Mouse (Mus musculus) cerebellum, adult (tissue): ENCODE measurements around the gene Pbld2.

Experiments
- ATAC-seq: cut with Nextera tagmentation; 2 replicates; pipeline ENCODE4 v1.9.2; 2017; ENCODE audit warnings: mild to moderate bottlenecking, moderate library complexity, mixed read lengths; ENCODE audit not compliant: insufficient number of reproducible peaks, low FRiP score, low TSS enrichment

Gene Pbld2

DNA sequence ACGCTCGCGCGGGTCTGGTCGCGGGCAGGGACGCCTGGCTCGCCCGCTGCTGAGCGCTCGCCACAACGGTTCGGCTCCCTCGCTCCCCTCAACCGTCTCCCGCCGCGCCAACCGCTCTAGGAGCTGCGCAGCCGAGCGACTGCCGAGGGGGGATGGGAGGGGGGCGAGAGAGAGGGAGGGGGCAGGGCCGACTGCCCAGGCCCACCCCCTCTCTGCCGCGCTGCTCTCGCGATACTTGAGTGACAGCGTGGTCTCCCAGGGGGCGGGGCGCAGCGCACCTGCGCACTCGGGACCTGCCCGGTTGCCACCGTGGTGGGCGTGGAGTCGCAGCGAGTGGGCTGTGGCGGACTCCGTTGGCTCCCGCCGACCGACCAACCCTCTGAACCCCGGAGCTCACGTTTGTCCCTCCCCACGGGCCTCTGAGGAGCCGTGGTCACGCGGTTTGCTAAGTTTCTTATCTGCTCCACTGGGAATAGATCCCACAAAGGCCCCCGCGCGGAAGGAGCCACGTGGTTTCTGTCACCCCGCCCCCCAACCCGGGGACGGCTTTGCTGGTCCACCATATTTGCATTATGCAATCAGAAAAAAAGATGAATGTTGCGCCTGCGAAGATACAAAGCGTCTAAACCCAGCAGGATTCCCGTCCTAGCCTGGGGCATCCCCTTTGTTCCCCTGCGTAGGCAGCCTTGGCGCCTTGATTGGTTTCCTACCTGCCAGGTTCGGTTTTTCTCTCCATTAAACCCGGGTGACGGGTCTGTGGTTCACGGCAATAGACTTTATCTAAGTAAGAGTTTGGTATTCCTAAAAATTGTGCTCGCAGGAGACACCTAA, at the start of gene Pbld2, which contains the start of gene Hnrnph3:
TSS of gene Pbld2 (plus strand) at position 567 of the 831 bp plus-strand sequence.
TSS of gene Hnrnph3 (minus strand) at position 469 of the 831 bp plus-strand sequence.
- ATAC-seq = peak; percentile 84

DNA sequence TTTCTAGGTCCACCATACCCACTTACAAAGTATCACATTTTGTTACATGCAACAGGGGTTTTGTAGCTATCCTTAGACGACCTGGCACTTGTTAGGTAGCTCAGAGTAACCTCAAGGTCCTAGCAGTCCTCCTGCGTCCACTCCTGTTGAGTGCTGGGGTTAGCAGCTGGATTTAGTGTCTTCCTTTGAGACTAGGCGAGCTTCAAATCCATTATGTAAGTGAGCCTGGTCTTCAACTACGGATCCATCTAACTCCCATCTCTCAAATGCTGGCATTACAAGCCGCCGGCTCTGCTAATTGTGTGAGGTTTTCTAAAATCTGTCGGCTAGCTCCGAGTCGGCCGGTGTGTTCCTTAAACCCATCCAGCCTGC, 44.5 kb upstream of the Pbld2 start:
- ATAC-seq = peak; percentile 50

DNA sequence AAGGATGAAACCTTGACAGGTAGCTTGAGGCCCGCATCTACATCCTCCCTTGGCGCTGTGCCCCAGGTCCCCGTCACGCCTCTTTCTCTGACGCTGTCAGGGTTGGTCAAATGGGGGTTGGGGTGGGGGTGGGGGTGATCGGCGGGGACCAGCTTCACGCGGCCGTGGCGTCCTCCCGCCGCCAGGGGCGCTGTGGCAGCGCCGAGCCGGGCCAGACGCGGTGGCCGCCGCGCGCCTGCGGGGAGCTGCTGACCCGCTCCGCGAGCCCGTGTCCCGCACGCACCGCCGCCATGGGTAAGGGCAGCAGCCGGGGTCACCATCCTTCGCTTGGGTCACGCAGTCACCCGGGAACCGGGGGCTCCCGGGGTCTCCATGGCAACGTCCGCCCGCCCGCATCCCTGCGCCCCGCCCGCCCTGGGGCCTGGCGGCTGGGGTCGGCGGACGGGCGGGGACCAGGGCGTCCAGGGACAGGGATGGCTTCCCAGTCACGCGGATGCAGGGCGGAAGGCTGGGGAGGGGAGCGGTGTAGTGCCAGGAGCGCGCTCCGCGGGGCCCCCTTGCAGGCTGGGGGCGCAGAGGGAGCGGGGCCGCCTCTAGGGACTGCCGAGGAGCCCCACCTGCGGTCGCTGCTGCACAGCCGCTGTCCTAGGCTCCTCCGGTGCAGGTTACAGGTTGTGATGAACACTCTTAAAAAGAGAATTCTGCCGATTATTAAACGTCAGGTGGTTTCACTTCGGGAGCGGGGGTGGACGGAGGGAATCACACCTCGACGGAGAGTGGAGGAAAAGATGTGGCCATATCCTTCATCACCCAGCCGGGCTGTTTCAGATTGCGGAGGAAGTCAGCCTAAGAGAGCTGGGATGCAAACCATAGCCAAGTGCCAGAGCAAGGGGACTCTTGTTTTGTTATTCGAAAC, 43.8 kb upstream of the Pbld2 start, which contains the start of gene Rufy2:
TSS of gene Rufy2 (plus strand) at position 185 of the 916 bp plus-strand sequence.
- peak; percentile 86 for ATAC-seq

DNA sequence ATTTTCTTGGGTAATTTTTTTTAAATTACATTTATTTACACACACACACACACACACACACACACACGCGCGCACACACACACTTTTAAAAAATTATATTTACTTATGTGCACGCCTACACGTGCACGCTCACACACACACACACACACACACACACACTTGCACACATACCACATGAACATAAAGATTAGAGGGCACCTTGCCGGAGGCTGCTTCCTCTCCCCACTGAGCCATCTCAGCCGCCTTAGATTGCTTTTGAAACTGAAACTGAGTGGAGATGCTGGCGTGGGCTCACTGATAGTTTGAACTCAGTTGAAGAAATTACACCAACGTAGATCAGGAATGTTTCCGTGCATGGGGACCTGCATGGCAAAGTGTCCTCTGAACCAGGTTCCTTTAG, 40.0 kb upstream of the Pbld2 start:
- no peak for ATAC-seq

DNA sequence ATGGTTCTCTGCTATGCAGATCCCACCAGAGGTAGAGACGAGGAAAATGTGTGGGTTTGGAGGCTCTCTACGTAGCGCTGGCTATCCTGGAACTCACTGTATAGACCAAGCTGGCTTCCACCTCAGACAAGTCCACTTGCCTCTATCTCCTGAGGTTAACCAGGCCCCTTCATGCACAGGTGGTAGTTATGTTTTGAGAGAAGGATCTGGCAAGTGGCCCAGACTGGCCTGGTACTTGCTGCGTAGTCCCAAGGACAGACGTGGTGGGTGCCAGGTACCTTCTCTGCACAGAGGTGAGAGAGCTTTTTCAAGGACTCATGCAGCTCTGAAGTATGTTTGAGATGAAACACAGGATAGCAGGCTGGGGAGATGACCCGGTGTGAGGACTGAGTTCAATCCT, 39.6 kb upstream of the Pbld2 start:
- no peak for ATAC-seq

DNA sequence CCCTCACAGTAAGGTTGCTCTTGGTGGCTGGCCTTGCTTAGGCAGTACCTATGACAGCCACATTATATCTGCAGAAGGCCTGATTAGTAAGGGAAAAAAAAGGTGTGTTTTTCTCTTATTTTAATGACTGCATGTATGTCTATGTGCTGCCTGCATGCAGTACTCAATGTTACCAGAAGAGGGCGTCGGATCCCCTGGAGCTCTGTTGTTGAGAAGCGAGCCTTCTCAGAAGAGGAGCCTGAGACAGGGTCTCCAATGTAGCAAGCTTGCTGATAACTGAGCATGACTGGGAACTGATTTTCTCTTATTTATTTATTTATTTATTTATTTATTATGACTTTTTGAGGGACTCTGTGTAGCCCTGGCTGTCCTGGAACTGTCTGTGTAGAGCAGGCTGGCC, 36.8 kb upstream of the Pbld2 start:
- no peak for ATAC-seq

DNA sequence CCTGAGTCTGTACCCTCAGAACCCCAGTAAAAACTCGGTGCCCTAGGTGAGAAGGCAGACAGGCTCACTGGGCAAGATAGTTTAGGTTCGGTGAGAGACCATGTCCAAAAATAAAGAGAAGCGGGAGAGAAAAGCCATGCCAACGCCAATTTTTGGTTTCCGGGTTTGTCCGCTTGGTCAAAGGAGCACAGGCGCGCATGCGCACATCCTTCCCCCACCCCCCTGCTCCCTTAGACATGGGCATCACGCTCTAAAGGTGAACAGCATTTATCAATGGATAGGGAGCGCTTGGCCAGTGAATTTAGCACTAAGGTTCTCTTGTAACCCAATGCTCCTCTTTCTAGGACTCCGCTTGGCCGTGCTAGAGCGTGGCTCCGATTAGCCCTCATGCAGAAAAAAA, 33.5 kb upstream of the Pbld2 start:
- ATAC-seq = no peak

DNA sequence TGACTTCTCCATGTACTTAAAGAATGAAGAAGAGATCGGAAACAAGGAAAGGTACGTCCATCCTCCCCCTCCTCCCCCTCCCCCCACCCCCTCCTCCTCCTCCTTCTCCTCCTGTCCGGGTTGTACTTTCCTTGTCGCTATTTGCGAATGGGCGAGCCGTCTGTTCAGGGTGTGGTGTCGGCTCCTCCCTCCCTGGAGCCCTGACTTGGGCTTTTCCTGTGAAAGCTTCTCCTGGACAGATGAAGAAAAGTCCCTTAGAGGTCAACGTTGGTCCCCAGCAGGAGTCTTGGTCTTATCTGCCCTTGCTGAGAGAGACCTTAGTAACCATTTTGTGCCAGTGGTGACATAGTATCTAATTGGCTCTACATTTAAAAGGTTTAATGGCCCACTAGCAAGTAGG, 30.1 kb upstream of the Pbld2 start:
- ATAC-seq = no peak

DNA sequence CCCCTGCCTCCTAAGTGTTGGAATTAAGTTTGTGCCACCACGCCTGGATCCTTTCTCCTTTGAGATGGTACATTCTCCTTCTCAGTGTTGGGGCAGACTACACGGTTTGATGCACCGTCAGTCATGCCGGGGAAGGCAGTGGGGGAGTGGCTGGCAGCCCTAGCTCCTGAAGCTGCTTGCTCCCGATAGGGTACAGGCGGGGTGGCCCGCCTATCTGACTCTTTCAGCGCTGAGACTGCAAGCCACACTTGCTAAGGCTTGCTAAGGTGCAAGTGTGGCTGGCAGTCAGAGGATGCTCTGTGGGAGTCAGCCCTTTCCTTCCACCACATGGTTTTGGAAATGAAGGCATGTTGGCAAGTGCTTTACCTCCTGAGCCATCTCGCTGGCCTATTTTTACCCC, 23.5 kb upstream of the Pbld2 start:
- ATAC-seq = no peak

DNA sequence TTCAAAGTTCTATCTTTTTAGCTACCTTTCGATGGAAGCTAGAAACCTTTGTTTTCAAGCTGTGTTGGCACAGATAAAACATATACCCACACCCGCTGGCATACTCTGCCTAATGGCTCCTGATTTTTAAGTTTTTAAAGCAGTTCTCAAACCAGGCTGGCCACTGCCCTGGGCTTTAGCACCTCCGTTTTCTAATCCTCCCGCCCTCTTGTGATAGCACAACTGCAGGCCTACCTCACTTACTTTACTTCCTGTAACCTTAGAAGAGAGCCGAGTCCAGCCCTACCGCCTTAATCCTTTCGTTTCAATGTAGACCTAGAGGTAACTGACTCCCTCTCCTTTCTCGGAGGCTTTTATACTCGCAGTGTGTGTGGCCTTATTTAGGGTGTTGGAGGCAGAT, 20.9 kb upstream of the Pbld2 start:
- no peak for ATAC-seq

DNA sequence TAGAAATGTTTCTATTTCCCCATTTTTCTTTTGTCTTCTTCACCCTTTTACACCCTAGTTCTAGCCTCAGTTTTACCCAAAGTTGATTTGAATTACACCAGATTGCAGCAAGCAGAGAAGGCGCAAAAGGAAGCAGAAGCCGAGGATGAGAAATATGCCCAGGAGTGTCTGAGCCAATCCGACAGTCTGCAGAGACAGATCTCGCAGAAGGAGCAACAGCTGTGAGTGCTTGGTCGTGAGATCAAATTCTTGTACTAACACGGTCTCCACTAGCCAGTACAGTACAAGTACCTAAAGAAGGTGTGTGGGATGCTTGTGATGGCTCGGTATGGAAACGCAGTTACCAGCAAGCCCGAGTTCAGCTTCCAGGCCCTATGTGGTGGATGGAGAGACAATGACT, 19.6 kb upstream of the Pbld2 start:
- ATAC-seq = no peak

DNA sequence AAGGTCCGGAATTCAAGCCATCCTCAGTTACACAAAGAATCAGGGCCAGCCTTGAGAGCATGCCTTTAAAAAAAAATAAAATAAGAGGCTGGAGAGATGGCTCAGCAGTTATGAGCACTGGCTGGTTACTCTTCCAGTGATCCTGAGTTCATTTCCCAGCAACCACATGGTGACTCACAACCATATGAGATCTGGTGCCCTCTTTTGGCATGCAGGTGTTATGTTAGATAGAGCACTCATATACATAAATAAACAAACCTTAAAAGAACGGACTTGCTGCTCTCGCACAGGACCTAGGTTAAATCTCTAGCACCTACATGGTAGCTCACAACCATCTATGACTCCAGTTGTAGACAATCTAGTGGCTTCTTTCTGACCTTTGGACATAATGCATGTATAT, 15.9 kb upstream of the Pbld2 start:
- ATAC-seq = no peak

DNA sequence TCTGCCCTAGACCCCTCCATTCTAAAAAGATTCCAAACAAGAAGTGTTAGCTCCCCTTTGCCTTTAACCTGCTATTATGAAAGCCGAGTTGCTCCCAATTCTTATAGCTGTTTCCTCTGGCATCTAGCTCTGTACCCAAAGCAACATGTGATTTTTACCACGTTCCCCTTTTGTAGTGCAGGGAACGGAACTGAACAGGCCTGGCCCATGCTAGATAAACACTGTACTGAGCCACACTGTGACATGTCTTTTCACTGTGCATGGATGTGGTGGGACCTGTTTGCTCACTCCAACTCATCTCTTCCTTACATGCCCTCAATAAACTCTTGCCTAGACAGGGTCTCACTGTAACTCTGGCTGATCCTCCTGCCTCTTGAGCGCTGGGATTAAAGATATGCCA, 13.8 kb upstream of the Pbld2 start:
- no peak for ATAC-seq

DNA sequence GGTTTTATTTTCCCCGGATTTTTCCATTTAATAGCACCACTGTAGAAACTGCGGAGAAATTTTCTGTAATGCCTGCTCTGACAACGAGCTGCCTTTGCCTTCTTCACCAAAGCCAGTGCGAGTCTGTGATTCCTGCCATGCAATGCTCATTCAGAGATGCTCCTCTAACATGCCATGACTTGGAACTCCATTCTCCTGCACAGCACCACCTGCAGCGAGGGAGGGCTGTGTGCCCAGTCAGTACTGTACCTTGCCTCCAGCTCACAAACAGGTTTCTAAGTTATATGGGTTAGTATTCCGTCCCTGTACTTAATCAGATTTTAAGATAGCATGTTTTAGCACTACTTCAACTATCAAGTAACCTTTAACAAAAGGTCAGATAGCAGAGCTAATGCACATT, 12.6 kb upstream of the Pbld2 start:
- peak; percentile 58 for ATAC-seq

DNA sequence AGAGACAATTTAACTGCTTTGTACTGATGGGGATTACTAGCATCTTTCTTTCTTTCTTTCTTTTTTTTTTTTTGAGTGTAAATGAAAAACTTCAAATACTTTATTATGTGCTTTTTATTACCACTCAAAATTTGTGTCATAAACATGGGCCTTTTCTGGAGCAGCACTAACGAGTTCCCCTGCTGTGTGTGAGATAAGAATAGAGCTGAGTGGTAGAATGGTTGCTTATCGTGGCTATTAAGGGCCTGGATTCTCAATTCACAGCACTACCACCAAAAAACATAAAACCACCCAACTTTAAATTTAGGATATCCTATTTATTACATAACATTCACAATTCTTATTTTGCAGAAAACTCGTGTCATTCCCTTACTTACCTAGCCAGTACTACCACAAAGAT, 10.6 kb upstream of the Pbld2 start:
- no peak for ATAC-seq

DNA sequence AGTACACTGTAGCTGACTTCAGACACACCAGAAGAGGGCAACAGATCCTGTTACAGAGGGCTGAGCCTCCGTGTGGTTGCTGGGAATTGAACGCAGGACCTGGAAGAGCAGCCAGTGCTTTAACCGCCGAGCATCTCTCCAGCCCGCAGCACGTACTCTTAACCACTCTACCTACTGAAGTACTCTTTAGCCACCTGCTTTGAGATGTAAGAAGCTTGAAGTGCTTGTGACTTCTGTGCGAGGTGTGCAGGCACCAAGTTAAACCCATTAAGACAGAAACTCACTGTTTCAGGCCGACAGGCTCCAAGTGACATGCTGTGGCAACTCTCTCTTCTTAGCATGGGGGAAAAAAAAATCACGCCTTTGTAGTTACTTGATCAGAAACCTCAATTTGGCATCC, 9.9 kb upstream of the Pbld2 start:
- no peak for ATAC-seq

DNA sequence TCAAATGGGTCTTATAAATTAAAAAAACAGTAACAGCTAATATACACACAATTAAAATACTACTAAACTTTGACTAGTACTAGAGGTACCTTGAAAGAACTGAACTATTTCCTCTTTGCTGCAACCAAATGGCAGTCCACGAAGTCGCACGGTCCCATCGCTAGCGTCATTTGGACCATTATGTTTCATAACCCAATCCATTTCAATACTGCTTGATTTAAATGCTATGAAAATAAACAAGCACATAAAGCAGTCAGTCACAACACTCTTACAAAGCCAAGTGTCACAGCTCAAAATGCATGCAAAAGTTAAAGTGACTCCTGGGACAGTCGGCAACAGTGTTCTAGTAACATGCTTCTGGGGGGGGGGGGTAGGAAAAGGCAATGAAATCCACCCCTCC, 4.8 kb upstream of the Pbld2 start:
- ATAC-seq = no peak

DNA sequence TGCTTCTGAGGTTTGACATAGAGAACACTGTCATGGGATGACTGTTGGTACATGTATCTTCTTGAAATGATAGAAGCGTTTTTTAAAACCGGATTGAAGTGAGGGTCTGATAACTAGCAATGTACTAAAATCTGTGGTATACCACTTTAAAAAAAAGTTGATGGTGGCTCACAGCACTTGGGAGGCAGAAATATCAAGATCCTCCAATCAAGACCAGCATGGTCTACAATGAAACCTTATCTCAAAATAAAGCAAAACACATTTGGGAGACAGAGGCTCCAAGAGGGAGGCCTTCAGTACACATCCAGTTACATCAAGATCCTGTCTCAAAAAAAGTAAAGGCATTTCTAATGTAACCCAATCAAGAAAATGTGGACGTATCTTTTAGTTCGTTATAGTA, 2.4 kb upstream of the Pbld2 start:
- ATAC-seq = no peak

DNA sequence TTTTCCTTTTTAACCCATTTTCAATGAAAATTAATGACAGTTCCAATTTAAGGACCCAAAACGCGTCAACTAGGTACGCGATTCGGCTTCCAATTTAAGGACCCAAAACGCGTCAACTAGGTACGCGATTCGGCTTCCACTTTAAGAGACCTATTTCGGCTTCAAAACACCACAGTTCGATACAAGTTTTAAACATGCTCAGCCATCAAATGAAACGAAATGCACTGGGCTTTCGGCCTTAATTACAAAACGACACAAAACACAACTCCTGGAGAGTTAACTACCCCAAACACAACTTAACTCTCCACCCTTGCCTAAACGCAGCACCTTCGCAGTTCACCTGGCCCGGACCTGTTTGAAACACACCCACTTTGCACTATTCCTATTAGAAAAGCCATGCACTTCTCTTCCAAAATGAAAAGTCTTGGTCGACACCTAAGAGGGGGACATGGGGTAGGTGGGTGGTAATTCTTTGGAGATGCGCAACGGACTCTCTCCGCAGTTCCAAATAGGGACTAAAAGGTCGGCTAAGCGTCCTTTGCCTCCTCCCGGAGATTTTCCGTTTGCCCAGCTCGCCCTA, 1.5 kb upstream of the Pbld2 start:
- ATAC-seq = no peak

DNA sequence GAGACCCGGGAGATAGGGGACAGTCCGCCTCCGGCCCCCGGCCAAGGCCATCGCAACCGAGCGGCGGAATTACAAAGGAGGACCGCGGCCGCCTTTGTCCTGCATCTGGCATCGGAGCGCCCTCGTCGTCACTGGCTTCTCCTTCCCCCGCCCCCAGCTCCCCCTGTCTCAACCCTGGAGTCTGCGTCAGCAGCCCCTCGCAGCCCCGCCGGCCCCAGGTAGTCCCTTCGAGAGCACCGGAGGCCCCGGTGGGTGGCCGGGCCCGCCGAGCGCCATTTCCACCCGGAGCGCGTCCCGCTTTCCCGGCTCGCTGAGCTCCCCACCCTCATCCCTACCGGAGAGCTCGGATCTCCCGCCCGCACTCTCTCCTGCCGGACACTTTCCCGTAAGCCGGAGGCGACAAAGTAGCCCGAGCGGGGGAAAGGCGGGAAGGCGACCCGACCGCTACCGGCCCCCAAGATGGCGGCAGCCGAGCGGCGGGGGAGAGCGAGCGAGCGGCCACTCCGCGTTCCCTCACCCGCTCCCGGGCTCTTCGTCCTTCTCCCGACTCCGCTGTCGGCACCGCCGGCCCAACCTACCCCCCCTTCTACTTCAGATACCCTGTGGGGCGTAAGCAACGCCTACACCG, 880 bp upstream of the Pbld2 start:
- ATAC-seq = peak; percentile 72

DNA sequence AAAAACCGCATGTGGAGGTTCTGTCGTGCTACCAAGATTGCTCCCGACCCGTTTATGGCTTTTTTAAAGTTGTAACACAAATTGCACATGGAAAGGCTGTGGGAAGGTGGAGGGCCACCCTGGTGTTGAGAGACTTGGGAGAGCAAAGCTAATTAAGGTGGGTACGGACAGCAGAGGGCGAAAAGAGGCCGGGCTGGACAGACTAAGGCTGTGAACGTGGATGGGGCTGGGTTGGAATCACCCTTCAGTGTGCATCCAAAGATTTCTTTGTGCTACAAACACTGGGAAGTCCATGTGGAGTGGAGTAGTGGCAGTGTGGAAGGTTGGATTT, 430 bp downstream of the Pbld2 start:
- peak; percentile 71; the same call in 1 of the 2 replicates for ATAC-seq
